Mouse (Mus musculus): ENCODE results near the gene Tagln2.

DNA sequence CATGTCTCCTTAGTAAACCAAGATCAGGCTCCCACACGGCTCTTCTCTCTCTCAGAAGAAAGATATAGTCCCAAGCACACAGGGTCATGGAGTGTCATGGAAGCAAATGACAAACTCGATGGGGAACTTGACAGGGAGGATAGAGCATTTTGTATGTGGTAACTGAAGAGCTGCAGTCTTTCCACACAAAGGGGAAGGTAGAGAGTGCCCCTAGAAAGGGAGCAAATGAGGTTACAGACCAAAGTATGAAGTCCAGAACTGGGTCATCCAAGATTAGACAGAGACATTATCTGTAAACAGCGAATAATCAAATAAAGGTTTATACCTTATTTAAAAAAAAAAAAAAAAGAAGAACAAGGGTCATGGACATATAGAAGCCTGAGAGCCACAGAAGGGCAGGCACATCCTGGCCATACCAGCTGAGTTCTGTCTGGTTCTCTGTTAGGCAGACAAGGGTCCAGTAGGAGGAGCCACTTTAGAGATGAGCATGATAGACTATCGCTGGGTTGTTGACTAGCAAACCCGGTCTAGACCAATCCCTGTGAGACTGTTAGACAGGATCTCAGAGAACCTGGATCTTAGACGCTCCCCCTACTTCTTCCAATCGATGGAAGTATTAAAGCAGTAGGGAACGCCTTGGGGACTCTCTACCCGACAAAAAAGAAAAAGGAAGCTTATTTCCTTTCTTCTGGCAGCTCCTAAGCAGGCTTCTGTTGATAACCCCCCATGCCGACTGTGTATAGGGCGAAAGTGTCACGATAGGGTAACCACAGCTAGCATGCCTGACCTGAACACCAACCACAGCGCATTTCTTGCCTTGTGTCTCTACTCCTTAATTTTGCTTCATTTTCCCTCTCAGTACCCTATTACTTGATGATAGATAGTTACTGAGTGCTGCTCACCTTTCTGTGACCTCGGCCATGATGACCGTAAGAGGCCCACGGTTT lies 36.2 kb upstream of the Tagln2 start:
- TF ChIP-seq POLR2A (IDR thresholded peaks at IDR 0.05; ENCODE audit: insufficient read length, low read depth) (no peak), MAX (IDR thresholded peaks at IDR 0.05; ENCODE audit: low read depth) (no peak), TCF12 (IDR thresholded peaks at IDR 0.05; ENCODE audit: insufficient read depth, poor library complexity, severe bottlenecking) (no peak), POLR2AphosphoS2 (IDR thresholded peaks at IDR 0.05; ENCODE audit: insufficient read length, low read depth) (no peak), USF1 (IDR thresholded peaks at IDR 0.05; ENCODE audit: low read depth) (no peak), MYOD1 (IDR thresholded peaks at IDR 0.05; ENCODE audit: control insufficient read depth in 1 of 3, insufficient read length in 2 of 3, low read depth in 2 of 3) (no peak)
